Mouse (Mus musculus): ENCODE data around the gene C87499. TPM values are rescaled to one million over a fixed set of nuclear protein-coding genes. Genes with fewer than 3 reads are reported as not detected.

Gene C87499
- not detected in 2 replicates for polyA plus RNA-seq (2014; fragmentation: Nextera tagmentation; extraction: Ambion mirVana)

DNA sequence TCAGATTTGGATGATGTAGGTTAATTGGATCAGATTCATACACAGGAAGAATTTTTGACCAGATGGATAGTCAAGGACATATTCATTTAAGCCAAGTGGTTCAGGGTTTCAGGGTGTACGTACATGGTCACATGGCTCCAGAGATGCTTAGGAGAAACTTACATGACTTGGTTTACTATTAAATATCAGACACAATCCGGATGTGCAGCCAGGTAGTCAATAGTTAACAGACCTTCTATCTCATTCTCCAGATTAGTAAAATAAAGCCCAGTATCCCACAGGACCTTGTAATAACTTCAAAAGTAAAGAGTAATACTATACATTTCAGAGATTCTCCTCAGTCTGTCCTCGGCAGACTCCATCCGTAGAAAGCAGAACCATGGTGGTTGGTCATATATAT lies at the start of gene C87499:
Gene C87499, minus strand, starts transcription at position 101 of the 400 bp plus-strand sequence.
- 94% methylated on average over 4 of the region's 4 CpGs for WGBS
- no peak for ATAC-seq (replicated peaks; ENCODE audit: low FRiP score, low TSS enrichment, low read depth)
- Histone ChIP-seq H3K9me3 (ENCODE audit: control insufficient read depth, low read length) (no peaks in the 10 kb centered on the region), H3K27me3 (replicated peaks; ENCODE audit: control insufficient read depth, insufficient read depth, low read length) (no peaks in the 10 kb centered on the region), H3K36me3 (ENCODE audit: control insufficient read depth, insufficient read depth, low read length) (no peaks in the 10 kb centered on the region), H3K4me2 (ENCODE audit: low read length) (no peak within 1 kb of the TSS), H3K27ac (ENCODE audit: low read depth) (no peak within 1 kb of the TSS), H3K4me1 (replicated peaks; ENCODE audit: control insufficient read depth, insufficient read depth, low read length) (no peaks in the 10 kb centered on the region), H3K9ac (ENCODE audit: low read length) (no peak within 1 kb of the TSS), H3K4me3 (ENCODE audit: low read depth, low read length) (no peak within 1 kb of the TSS)
- no peak for DNase-seq (ENCODE audit: low spot score)

DNA sequence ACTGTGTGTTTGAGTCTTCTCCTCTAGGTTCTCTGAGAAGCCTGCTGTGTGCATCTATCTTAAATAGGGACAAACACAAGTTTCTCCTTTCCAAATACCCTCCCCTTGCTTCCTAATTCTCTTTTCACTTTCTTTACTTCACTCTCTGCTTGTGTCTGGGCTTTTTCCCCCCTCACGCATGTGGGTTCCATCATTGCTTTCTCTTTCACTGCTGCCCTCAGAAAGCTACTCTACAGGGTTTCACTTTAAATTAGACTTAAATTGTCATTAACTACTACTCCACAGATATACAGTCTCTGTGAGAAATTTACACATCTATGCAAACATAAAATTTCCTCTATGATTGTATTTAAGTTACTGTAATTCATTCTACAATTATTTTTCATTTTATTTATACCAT lies 49.6 kb upstream of the C87499 start, which contains the start of gene Ifna2:
Gene Ifna2, minus strand, starts transcription at position 101 of the 400 bp plus-strand sequence.
- 65% methylated on average over 1 of the region's 1 CpGs for WGBS

DNA sequence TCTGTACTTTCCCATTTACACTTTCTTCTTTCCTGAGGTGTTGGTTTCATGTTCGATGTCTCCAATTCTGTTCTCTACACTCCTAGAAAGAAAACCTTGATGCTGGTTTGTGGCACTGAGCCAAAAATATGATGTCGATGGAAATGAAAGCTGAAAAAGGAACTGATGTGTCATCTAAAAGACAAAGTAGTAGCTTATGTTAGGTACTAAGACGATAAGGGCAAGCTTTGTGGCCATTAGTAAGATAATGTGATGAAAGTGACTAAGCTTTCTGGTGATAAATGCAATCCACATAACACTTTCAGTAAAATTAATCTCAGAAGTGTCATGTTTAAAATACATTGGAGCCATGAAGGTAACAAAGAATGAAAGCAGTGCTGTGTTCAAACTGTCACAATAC lies 47.1 kb upstream of the C87499 start:
- ATAC-seq (replicated peaks; ENCODE audit: low FRiP score, low TSS enrichment, low read depth) (no peak), DNase-seq (ENCODE audit: low spot score) (no peak)
- Histone ChIP-seq H3K9me3 (ENCODE audit: control insufficient read depth, low read length) (no peaks in the 10 kb centered on the region), H3K27ac (ENCODE audit: low read depth) (no peak overlapping the region), H3K4me2 (ENCODE audit: low read length) (no peak overlapping the region), H3K4me1 (replicated peaks; ENCODE audit: control insufficient read depth, insufficient read depth, low read length) (no peaks in the 10 kb centered on the region), H3K9ac (ENCODE audit: low read length) (no peak overlapping the region), H3K4me3 (ENCODE audit: low read depth, low read length) (no peak overlapping the region), H3K36me3 (ENCODE audit: control insufficient read depth, insufficient read depth, low read length) (no peaks in the 10 kb centered on the region), H3K27me3 (replicated peaks; ENCODE audit: control insufficient read depth, insufficient read depth, low read length) (no peaks in the 10 kb centered on the region)
- WGBS: 68% methylated on average over 3 of the region's 3 CpGs

More for the DNA sequence above, 49.6 kb upstream of the C87499 start, which contains the start of gene Ifna2:
- Histone ChIP-seq H3K27me3 (replicated peaks; ENCODE audit: control insufficient read depth, insufficient read depth, low read length) (no peaks in the 10 kb centered on the region), H3K4me2 (ENCODE audit: low read length) (no peak within 1 kb of the TSS), H3K4me3 (ENCODE audit: low read depth, low read length) (no peak within 1 kb of the TSS), H3K27ac (ENCODE audit: low read depth) (no peak within 1 kb of the TSS), H3K4me1 (replicated peaks; ENCODE audit: control insufficient read depth, insufficient read depth, low read length) (no peaks in the 10 kb centered on the region), H3K9me3 (ENCODE audit: control insufficient read depth, low read length) (no peaks in the 10 kb centered on the region), H3K36me3 (ENCODE audit: control insufficient read depth, insufficient read depth, low read length) (no peaks in the 10 kb centered on the region), H3K9ac (ENCODE audit: low read length) (no peak within 1 kb of the TSS)
- DNase-seq (ENCODE audit: low spot score): no peak
- no peak for ATAC-seq (replicated peaks; ENCODE audit: low FRiP score, low TSS enrichment, low read depth)

DNA sequence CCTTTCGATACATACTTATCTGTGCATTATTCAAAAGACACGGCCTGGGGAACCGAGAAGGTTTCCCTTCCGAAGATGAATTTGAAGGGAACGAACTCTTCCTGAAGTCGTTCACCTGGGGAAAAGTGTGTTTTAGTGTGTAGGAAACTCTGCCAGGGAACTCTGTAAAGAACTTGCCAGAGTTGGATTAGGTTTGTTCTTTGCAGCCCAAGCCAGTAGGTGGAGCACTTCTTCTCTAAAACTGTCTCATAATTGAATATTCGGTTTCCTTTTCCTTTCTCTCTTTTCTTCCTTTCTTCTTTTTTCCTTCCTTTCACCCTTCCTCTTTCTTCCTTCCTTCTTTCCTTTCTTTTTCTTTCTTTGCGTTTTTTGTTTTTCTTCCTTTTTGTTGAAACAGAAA lies 46.2 kb upstream of the C87499 start:
- WGBS: 46% methylated on average over 8 of the region's 8 CpGs
- Histone ChIP-seq H3K27me3 (replicated peaks; ENCODE audit: control insufficient read depth, insufficient read depth, low read length) (no peaks in the 10 kb centered on the region), H3K9ac (ENCODE audit: low read length) (no peak overlapping the region), H3K4me3 (ENCODE audit: low read depth, low read length) (no peak overlapping the region), H3K9me3 (ENCODE audit: control insufficient read depth, low read length) (no peaks in the 10 kb centered on the region), H3K4me1 (replicated peaks; ENCODE audit: control insufficient read depth, insufficient read depth, low read length) (no peaks in the 10 kb centered on the region), H3K4me2 (ENCODE audit: low read length) (no peak overlapping the region), H3K36me3 (ENCODE audit: control insufficient read depth, insufficient read depth, low read length) (no peaks in the 10 kb centered on the region), H3K27ac (ENCODE audit: low read depth) (no peak overlapping the region)
- ATAC-seq (replicated peaks; ENCODE audit: low FRiP score, low TSS enrichment, low read depth) (no peak), DNase-seq (ENCODE audit: low spot score) (peak; percentile 60)

DNA sequence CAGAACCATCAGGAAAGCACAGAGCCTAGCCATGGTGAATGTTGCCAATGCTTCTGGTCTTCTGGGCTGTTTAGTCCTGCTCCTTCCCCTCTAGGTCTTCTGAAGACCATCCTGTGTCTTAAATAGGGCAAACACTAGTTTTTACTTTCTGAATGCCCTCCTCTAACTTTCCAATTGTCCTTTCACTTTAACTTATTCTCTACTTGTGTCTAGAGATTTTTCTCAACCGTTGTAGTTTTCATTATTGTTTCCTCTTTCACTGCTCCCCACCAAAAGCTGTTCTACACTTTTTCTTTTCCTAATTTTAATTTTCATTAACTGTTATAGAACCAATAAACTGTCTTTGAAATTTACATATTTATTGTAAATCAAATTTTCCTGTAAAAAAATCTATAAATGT lies 42.6 kb upstream of the C87499 start, which contains the start of gene Ifna16:
Gene Ifna16, minus strand, starts transcription at position 101 of the 400 bp plus-strand sequence.
- 88% methylated on average over 1 of the region's 1 CpGs for WGBS
- no peak within 1 kb of the TSS for H3K4me3 ChIP-seq (ENCODE audit: low read depth, low read length)
- no peaks in the 10 kb centered on the region for H3K9me3 ChIP-seq (ENCODE audit: control insufficient read depth, low read length)

DNA sequence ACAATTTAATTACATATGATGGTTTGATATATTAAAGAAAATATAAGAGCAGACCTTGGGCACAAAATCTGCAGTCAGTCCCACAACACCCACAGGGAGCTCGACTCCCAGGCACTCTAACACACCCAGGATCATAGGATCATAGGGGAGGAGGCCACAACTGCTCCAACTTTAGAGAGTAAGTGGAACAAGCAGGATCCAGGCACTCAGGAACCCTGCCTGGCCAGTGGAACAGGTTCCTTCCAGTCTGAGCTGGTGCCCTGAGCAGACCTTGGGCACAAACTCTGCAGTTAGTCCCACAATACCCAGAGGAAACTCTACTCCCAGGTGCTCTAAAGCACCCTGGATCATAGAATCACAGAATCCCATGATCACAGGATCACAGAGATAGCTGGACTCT lies 21.2 kb upstream of the C87499 start:
- no peaks in the 10 kb centered on the region for H3K4me1 ChIP-seq (replicated peaks; ENCODE audit: control insufficient read depth, insufficient read depth, low read length)
- ATAC-seq (replicated peaks; ENCODE audit: low FRiP score, low TSS enrichment, low read depth) (no peak), DNase-seq (ENCODE audit: low spot score) (no peak)
- 42% methylated on average over 1 of the region's 1 CpGs for WGBS
- H3K36me3 ChIP-seq (ENCODE audit: control insufficient read depth, insufficient read depth, low read length): no peaks in the 10 kb centered on the region
- no peaks in the 10 kb centered on the region for H3K9me3 ChIP-seq (ENCODE audit: control insufficient read depth, low read length)
- no peak overlapping the region for H3K4me3 ChIP-seq (ENCODE audit: low read depth, low read length)
- H3K27ac ChIP-seq (ENCODE audit: low read depth): no peak overlapping the region
- H3K9ac ChIP-seq (ENCODE audit: low read length): no peak overlapping the region
- H3K4me2 ChIP-seq (ENCODE audit: low read length): no peak overlapping the region
- H3K27me3 ChIP-seq (replicated peaks; ENCODE audit: control insufficient read depth, insufficient read depth, low read length): no peaks in the 10 kb centered on the region

More for the DNA sequence above, 42.6 kb upstream of the C87499 start, which contains the start of gene Ifna16:
- Histone ChIP-seq H3K27ac (ENCODE audit: low read depth) (no peak within 1 kb of the TSS), H3K4me2 (ENCODE audit: low read length) (no peak within 1 kb of the TSS), H3K9ac (ENCODE audit: low read length) (no peak within 1 kb of the TSS), H3K4me1 (replicated peaks; ENCODE audit: control insufficient read depth, insufficient read depth, low read length) (no peaks in the 10 kb centered on the region), H3K27me3 (replicated peaks; ENCODE audit: control insufficient read depth, insufficient read depth, low read length) (no peaks in the 10 kb centered on the region), H3K36me3 (ENCODE audit: control insufficient read depth, insufficient read depth, low read length) (no peaks in the 10 kb centered on the region)
- no peak for ATAC-seq (replicated peaks; ENCODE audit: low FRiP score, low TSS enrichment, low read depth)
- DNase-seq (ENCODE audit: low spot score): no peak

DNA sequence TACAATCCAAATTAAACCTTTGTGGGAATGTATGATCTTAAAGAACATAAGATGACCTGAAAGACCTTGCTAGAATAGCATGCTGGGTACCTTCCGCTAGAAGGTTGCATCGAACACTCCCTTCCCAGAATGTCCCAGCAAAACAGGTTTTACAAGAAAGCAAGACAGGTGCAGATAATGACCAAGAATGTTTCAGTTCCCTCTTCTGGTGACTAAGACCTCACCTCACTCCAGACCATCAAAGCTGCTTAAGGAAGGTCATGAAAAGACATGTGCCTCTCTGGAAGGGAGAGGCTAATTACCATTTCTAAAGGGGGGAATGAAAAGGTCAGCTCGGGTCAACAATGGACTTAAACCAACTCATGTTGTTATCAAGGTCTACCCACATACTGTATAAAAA lies 19.4 kb upstream of the C87499 start:
- Histone ChIP-seq H3K4me2 (ENCODE audit: low read length) (no peak overlapping the region), H3K27me3 (replicated peaks; ENCODE audit: control insufficient read depth, insufficient read depth, low read length) (no peaks in the 10 kb centered on the region), H3K4me1 (replicated peaks; ENCODE audit: control insufficient read depth, insufficient read depth, low read length) (no peaks in the 10 kb centered on the region), H3K9ac (ENCODE audit: low read length) (no peak overlapping the region), H3K27ac (ENCODE audit: low read depth) (no peak overlapping the region), H3K9me3 (ENCODE audit: control insufficient read depth, low read length) (no peaks in the 10 kb centered on the region), H3K4me3 (ENCODE audit: low read depth, low read length) (no peak overlapping the region), H3K36me3 (ENCODE audit: control insufficient read depth, insufficient read depth, low read length) (no peaks in the 10 kb centered on the region)
- DNase-seq (ENCODE audit: low spot score) (no peak), ATAC-seq (replicated peaks; ENCODE audit: low FRiP score, low TSS enrichment, low read depth) (no peak)
- WGBS: 73% methylated on average over 3 of the region's 3 CpGs

DNA sequence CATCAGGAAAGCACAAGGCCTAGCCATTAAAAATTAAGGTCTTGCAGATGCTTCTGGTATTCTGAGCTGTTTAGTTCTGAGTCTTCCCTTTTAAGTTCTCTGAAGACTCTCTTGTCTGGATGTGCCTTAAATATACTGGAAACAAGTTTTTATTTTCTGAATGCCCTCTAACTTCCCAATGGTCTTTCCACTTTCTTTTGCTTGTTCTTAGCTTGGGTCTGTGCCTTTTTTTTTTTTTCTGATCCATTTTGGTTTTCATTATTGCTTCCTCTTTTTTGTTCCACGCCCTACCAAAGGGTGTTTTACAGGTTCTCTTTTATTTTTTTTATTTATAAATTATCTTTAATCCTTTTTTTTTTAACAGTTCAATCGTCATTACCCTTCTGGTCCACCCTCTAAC lies 10.1 kb upstream of the C87499 start, which contains the start of gene Ifna13:
Gene Ifna13, minus strand, starts transcription at position 101 of the 400 bp plus-strand sequence.
- Histone ChIP-seq H3K27me3 (replicated peaks; ENCODE audit: control insufficient read depth, insufficient read depth, low read length) (no peaks in the 10 kb centered on the region), H3K4me3 (ENCODE audit: low read depth, low read length) (no peak within 1 kb of the TSS), H3K4me1 (replicated peaks; ENCODE audit: control insufficient read depth, insufficient read depth, low read length) (no peaks in the 10 kb centered on the region), H3K36me3 (ENCODE audit: control insufficient read depth, insufficient read depth, low read length) (no peaks in the 10 kb centered on the region), H3K9ac (ENCODE audit: low read length) (no peak within 1 kb of the TSS), H3K9me3 (ENCODE audit: control insufficient read depth, low read length) (no peaks in the 10 kb centered on the region), H3K4me2 (ENCODE audit: low read length) (no peak within 1 kb of the TSS), H3K27ac (ENCODE audit: low read depth) (no peak within 1 kb of the TSS)
- ATAC-seq (replicated peaks; ENCODE audit: low FRiP score, low TSS enrichment, low read depth) (no peak), DNase-seq (ENCODE audit: low spot score) (no peak)
- WGBS: 62% methylated on average over 2 of the region's 2 CpGs

DNA sequence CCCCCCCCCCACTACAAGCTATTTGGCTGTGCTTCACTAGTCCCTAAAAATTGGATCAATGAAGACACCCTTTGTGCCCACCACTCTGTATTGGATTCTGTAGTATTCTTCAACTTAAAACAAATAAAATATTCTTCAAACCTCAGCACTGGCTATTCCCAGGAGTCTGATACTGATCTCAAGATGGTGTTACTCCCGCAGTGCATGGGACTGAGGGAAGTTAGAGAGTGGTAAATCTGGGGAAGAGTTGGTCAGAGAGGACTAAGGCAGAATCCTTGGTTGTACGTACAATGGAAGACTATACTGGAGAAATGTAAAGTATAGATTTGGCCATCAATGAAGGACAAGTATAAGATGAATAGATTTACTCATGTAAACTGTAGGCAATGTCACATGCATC lies 8.3 kb upstream of the C87499 start:
- H3K4me1 ChIP-seq (replicated peaks; ENCODE audit: control insufficient read depth, insufficient read depth, low read length): no peaks in the 10 kb centered on the region
- H3K27ac ChIP-seq (ENCODE audit: low read depth): no peak overlapping the region
- no peaks in the 10 kb centered on the region for H3K36me3 ChIP-seq (ENCODE audit: control insufficient read depth, insufficient read depth, low read length)
- WGBS: 47% methylated on average over 2 of the region's 2 CpGs
- H3K9ac ChIP-seq (ENCODE audit: low read length): no peak overlapping the region
- no peak for ATAC-seq (replicated peaks; ENCODE audit: low FRiP score, low TSS enrichment, low read depth)
- H3K9me3 ChIP-seq (ENCODE audit: control insufficient read depth, low read length): no peaks in the 10 kb centered on the region
- H3K4me3 ChIP-seq (ENCODE audit: low read depth, low read length): no peak overlapping the region
- no peaks in the 10 kb centered on the region for H3K27me3 ChIP-seq (replicated peaks; ENCODE audit: control insufficient read depth, insufficient read depth, low read length)
- DNase-seq (ENCODE audit: low spot score): no peak
- no peak overlapping the region for H3K4me2 ChIP-seq (ENCODE audit: low read length)

Data from intestine, embryonic 14.5 days (tissue).